Mouse (Mus musculus): ENCODE results near the gene Slc35g3. TPM values are rescaled to one million over a fixed set of nuclear protein-coding genes. Genes with fewer than 3 reads are reported as not detected.

The Slc35g3 gene
- total and polyA plus RNA-seq, 3 experiments, result not detected

DNA sequence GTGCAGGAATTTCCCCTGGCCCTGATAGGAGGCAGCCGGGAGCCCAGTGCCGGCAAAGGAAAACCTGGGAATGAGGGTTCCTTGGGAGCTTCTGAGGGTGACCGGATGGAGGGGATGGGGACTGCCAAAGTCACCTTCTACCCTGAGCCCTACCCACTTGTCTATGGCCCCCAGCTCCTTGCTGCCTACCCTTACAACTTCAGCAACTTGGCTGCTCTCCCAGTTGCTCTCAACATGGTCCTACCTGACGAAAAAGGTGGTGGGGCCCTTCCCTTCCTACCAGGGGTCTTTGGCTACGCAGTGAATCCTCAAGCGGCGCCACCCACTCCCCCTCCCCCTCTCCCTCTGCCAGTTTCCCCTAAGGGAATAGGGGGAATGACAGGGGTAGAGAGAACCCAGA is 17.2 kb upstream of the Slc35g3 start:
- dilution Hi-C loops (cut with MboI; ENCODE audit: extremely low pct_ligation_motif_present, extremely low pct_unique_long_range_greater_than_20kb, low sequenced_read_pairs) (no loop called here), in situ Hi-C loops (cut with MboI; ENCODE audit: low pct_ligation_motif_present, low pct_unique_long_range_greater_than_20kb, low sequenced_read_pairs) (no loop called here)
- Histone ChIP-seq H3K4me3 (replicated peaks in 1 of 3; ENCODE audit: low read depth in 2 of 3, low read length in 2 of 3, poor library complexity in 1 of 3) (no peak overlapping the region), H3K36me3 (replicated peaks in 1 of 2; ENCODE audit: control insufficient read depth in 1 of 2, insufficient read depth in 1 of 2, low read length in 1 of 2) (peaks cover 8 to 40% of the 10 kb centered on the region in 2 experiments), H3K9me3 (replicated peaks; ENCODE audit: low read length) (no peaks in the 10 kb centered on the region), H3K27ac (ENCODE audit: insufficient read depth, low read depth) (no peak overlapping the region), H3K4me1 (ENCODE audit: control insufficient read depth in 1 of 2, insufficient read depth in 2 of 2) (peaks cover 40 to 66% of the 10 kb centered on the region in 2 experiments), H3K9ac (ENCODE audit: insufficient read depth, low read depth) (no peak overlapping the region), H3K79me2 (replicated peaks; ENCODE audit: control insufficient read depth, extremely low read depth, insufficient read depth, poor library complexity, severe bottlenecking) (no peaks in the 10 kb centered on the region), H3K27me3 (replicated peaks) (no peaks in the 10 kb centered on the region), H3K4me2 (ENCODE audit: insufficient read depth, low read depth, poor library complexity, severe bottlenecking) (no peak overlapping the region)
- TF ChIP-seq ZNF384 (IDR thresholded peaks at IDR 0.05; ENCODE audit: low read depth, low read length) (no peak), E2F4 (IDR thresholded peaks at IDR 0.05; ENCODE audit: insufficient replicate concordance, low read depth, low read length) (no peak), CHD1 (IDR thresholded peaks at IDR 0.05; ENCODE audit: low read depth, low read length) (no peak), SIN3A (IDR thresholded peaks at IDR 0.05; ENCODE audit: low read length) (no peak), ETS1 (conservative IDR thresholded peaks at IDR 0.05; ENCODE audit: low read depth, low read length) (no peak), MEF2A (IDR thresholded peaks at IDR 0.05; ENCODE audit: borderline replicate concordance, low read depth, low read length) (no peak), TCF12 (IDR thresholded peaks at IDR 0.05; ENCODE audit: low read depth, low read length) (no peak), MAX (IDR thresholded peaks at IDR 0.05; ENCODE audit: low read length) (no peak), ELF1 (IDR thresholded peaks at IDR 0.05; ENCODE audit: low read depth, low read length) (no peak), CTCF (conservative IDR thresholded peaks at IDR 0.05 in 1 of 2, IDR thresholded peaks at IDR 0.05 in 1 of 2; ENCODE audit: low read depth in 2 of 2, low read length in 2 of 2) (no peak), USF1 (IDR thresholded peaks at IDR 0.05; ENCODE audit: low read depth, low read length) (no peak)
- DNase-seq (ENCODE audit: extremely low read depth), result no peak

DNA sequence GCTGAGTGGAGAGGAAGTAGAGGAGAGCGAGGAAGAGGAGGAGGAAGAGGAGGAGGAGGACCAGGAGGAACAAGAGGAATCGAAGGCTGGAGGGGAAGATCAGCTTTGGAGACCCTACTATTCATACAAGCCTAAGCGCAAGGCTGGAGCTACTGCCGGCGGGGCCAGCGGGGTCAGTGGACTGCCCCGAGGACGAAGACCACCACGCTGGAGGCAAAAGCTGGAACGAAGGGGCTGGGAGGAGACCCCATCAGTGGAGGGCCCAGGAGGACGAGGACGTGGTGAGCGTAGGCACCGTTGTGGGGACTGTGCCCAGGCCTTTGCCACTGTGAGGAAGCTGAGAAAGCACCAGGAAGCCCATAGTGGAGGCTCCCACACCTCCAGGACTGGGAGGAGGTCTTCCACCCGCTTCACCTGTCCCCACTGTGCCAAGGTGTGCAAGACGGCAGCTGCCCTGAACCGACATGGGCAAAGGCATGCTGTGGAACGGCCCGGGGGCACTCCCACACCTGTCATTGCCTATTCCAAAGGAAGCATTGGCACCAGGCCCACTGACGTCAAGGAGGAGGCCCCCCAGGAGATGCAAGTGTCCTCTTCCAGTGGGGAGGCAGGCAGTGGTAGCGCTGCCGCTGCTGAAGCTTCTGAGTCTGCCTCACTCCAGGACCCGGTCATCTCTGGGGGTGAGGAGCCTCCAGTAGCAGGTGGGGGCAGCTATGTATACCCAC is 16.7 kb upstream of the Slc35g3 start:
- H3K27me3 ChIP-seq (replicated peaks), result no peaks in the 10 kb centered on the region
- H3K36me3 ChIP-seq (replicated peaks in 1 of 2; ENCODE audit: control insufficient read depth in 1 of 2, insufficient read depth in 1 of 2, low read length in 1 of 2), result peaks cover 8 to 40% of the 10 kb centered on the region in 2 experiments
- H3K4me1 ChIP-seq (ENCODE audit: control insufficient read depth in 1 of 2, insufficient read depth in 2 of 2), result peaks cover 40 to 71% of the 10 kb centered on the region in 2 experiments
- H3K9me3 ChIP-seq (replicated peaks; ENCODE audit: low read length), result no peaks in the 10 kb centered on the region
- in situ Hi-C loops (cut with MboI; ENCODE audit: low pct_ligation_motif_present, low pct_unique_long_range_greater_than_20kb, low sequenced_read_pairs) (no loop called here), dilution Hi-C loops (cut with MboI; ENCODE audit: extremely low pct_ligation_motif_present, extremely low pct_unique_long_range_greater_than_20kb, low sequenced_read_pairs) (no loop called here)
- no peak overlapping the region for H3K9ac ChIP-seq (ENCODE audit: insufficient read depth, low read depth)
- H3K27ac ChIP-seq (ENCODE audit: insufficient read depth, low read depth), result no peak overlapping the region
- TF ChIP-seq MAZ (IDR thresholded peaks at IDR 0.05; ENCODE audit: low read depth, low read length) (no peak), USF1 (IDR thresholded peaks at IDR 0.05; ENCODE audit: low read depth, low read length) (no peak), MAX (IDR thresholded peaks at IDR 0.05; ENCODE audit: low read length) (no peak), IRF4 (IDR thresholded peaks at IDR 0.05; ENCODE audit: low read depth, low read length) (no peak), ZC3H11A (IDR thresholded peaks at IDR 0.05; ENCODE audit: low read depth, low read length) (no peak)
- H3K4me3 ChIP-seq (replicated peaks in 1 of 3; ENCODE audit: low read depth in 2 of 3, low read length in 2 of 3, poor library complexity in 1 of 3), result no peak overlapping the region
- DNase-seq (ENCODE audit: extremely low read depth), result no peak
- H3K79me2 ChIP-seq (replicated peaks; ENCODE audit: control insufficient read depth, extremely low read depth, insufficient read depth, poor library complexity, severe bottlenecking), result no peaks in the 10 kb centered on the region
- H3K4me2 ChIP-seq (ENCODE audit: insufficient read depth, low read depth, poor library complexity, severe bottlenecking), result no peak overlapping the region
